Mouse (Mus musculus): ENCODE results near the gene Ins2. TPM values are rescaled to one million over a fixed set of nuclear protein-coding genes. Genes with fewer than 3 reads are reported as not detected.

Gene Ins2
- not detected for total RNA-seq (2021)
- long read RNA-seq, experiment 1: 0 reads
- long read RNA-seq, experiment 2: 0 reads

DNA sequence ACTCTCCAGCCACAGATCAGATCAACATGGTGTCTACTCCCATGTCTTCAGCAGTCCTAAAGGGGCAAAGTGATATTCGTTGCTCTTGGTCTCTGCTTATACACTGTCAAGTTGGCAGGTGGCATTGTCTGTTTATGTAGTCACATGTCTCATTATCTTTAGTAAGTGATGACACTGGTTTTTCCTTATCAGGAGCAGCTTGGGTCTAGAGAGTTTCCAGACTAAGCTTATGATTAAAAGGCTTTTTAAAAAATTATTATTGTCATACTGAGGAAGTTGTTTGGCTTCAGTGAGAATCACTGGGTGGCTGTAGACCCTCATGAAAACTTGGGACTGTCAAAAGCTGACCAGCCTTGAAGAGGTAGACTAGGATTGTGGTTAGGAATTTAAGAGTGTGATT, at the start of gene Ins2:
Gene Ins2, minus strand, starts transcription at position 101 of the 400 bp plus-strand sequence.
- intact Hi-C loops (cut with DNase I; ENCODE audit: low total_unique reads): no loop called here
- DNase-seq: no peak

DNA sequence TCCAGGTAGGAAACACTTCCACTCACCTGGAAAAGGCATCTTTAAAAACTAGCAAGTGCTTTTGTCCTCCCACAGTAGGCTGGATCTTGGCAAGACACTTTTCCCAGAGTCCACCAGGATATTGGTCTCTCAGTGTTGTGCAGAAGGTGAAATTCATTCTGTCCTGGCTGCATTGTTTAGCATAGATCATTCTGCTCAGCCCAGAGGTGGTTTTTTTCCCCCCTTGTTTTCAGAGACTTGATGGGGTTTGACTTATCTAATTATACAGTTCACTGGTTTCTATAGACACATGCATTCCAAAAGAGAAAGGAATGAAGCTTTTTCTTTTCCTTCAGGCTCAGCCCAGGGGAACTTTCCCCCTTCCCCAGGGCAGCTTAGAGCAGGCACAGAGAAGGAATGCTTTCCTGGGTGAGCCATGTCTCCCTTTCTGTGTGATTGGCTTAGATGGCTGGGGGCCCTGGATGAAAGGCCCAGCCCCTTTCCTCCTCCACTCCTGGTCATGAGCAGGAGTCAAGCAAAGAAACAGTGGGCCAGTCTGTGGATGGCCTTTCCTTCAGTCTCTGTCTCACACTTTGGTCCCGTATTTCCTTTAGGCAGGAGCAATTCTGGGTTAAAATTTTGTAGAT, 49.6 kb upstream of the Ins2 start:
- no peak for DNase-seq
- intact Hi-C loops (cut with DNase I; ENCODE audit: low total_unique reads): no loop called here

DNA sequence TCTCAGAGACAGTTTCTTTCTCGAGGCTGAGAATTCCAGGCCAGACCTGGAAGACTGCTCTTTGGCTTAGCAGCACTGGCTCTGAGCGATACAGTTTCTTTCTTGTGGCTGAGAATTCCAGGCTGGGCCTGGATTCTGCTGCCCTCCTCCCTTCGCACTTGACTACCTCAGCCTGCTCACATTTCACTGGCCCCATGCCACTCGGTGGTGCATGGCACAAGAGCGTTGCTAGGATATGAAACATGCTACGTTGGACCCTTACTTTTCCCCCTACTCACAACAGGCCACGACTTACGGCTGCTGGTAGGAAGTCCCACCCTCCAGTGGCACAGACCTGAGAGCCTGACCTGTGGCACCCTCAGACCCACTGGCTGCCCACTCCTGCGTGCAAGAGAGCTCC, 46.5 kb upstream of the Ins2 start:
- intact Hi-C loops (cut with DNase I; ENCODE audit: low total_unique reads): no loop called here
- peak; percentile 10 for DNase-seq

DNA sequence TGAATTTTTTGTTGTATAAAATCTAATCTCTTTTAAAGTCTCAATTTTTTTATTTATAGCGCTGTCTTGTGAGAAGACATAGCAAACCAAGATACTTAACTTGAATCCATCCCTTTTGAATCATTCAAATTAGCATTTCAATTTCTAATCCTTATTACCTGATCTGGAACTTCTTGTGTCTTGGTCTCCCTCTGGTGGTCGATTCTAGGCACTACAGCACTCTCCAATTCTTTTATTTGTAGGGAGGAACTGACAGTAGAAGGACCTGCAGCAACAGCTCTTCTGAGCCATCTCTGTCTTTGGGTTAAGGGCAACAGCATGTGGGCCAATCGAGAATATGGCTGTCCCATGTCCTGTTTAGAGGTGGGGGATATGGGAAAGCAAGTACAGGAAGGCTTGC, 5.4 kb downstream of the Ins2 start:
- DNase-seq: no peak
- intact Hi-C loops (cut with DNase I; ENCODE audit: low total_unique reads): no loop called here

DNA sequence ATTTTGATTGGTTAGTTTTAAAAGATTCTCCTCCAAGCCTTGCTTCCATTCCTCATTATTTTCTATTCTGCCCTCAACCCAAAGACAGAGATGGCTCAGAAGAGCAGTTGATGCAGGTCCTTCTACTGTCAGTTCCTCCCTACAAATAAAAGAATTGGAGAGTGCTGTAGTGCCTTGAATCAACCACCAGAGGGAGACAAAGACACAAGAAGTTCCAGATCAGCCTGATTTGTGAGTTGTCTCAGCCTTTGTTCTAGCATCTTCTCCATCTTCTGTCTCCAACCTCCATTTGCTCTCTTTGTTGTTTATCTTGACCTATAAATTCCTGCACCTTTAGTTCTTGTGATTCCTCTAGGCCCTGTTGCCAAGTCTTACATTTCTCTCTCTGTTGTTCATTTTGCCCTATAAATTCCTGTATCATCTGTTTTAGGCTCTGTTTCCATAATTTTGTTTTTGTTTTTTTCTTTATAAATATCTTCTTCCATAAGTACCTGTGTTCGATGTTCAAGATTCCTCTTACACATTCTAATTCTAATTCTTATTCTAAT, 6.2 kb downstream of the Ins2 start:
- DNase-seq: no peak
- intact Hi-C loops (cut with DNase I; ENCODE audit: low total_unique reads): no loop called here

DNA sequence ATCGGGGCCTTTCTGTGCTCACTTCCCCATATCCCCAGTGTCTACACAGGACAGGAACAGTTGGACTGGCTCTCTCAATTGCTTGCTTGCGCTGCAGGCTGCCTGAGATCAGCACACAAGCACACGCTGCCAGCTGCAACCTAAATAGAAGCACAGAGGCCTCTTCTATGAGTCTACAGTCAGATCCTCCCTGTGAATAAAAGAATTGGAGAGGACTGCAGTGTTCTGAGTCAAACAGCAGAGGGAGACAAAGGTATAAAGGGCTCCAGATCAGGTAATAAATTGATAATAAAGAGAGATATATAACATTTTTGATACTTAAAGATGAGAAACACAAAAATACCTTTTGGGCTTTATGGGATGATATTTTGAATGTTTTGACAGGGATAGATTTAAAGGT, 17.2 kb downstream of the Ins2 start:
- DNase-seq: no peak
- intact Hi-C loops (cut with DNase I; ENCODE audit: low total_unique reads): no loop called here

DNA sequence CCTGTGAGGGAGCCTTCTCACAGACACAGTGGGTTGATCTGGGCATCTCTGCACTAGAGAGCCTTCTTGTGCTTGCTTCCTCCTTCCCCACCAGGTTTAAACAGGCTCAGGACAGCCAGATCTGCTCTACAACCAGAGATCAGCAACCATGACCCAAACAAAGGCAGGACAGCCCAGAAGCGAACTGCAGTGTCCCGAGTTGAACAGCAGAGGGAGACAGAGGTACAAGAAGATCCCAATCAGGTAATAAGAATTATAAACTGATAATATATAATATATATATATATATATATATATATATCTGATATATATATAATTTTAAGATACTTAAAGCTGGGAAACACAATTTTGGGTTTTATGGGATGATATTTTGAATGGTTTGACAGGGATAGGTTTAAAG, 22.5 kb downstream of the Ins2 start:
- DNase-seq: peak; percentile 5
- intact Hi-C loops (cut with DNase I; ENCODE audit: low total_unique reads): no loop called here

DNA sequence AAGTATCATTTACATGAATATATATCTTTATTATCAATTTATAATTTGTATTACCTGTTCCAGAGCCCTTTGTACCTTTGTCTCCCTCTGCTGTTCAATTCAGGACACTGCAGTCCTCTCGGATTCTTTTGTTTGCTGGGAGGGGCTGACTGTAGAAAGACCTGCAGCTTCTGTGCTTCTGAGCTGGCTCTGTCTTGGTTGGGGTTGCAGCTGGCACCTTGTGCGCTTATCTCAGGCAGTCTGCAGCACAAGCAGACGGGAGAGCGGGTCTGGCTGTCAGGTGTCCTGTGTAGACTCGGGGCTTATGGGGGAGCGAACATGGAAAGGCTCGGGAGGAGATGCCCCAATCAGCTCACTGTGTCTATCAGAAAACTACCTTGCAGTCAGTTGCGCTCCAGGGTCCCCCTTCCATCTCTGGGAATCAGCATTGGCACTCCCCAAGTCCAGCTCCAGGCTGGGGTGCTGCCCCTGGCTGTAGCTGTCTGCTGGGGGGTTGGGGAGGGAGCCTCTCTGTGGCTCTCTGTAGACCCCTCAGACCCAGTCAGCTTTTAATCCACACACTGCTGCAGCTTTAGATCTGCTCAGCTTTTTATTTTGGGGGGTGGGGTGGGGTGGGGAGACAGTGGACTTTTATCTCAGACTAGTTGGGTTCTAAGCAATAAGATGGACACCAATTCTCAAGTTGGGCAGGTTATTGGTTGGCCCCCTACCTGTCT, 28.2 kb downstream of the Ins2 start:
- intact Hi-C loops (cut with DNase I; ENCODE audit: low total_unique reads): no loop called here
- peak; percentile 19 for DNase-seq

DNA sequence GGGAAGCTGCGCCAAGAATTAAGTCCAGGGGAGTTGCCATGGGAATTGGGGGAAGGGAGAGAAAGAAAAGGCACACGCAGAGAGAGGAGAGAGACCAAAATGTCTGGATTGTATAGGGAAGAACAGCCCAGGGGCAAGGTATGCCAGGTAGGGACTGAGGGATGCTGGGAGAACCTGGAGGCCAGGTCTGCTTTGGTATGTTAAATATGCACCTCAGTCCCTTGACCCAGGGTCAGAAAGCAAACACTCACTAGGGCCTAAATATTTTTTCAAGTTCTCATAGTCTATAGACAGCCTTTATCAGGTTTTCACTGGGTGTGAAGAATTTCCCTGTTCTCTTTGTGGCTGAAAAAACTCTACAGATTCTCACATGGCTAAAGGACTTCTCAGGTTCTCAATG, 36.3 kb downstream of the Ins2 start:
- DNase-seq: no peak
- intact Hi-C loops (cut with DNase I; ENCODE audit: low total_unique reads): no loop called here

DNA sequence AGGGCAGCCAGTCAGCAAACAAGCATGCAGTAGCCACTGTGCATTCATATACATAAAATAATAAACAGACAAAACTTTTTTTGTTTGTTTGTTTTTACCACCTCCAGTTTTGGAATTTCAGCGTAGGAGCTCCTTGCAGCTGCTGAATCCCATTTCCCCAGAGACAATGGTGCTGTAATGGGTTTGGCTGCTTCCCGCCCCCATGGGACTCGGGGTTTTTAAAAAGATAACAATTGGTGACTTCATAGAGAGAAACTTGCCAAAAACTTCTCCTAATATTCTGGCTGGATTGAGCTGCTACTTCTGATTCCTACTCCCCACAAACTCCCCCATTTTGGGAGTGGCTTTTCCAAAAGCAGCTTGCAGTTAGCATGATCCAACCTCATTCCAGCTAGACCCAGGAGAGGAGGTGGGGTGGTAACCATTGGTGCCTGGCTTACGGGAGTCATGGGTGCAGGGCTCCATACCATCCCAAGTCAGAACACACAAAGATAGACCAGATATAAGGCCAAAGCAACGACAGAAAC, 43.8 kb downstream of the Ins2 start:
- DNase-seq: peak; percentile 67
- intact Hi-C loops (cut with DNase I; ENCODE audit: low total_unique reads): no loop called here

DNA sequence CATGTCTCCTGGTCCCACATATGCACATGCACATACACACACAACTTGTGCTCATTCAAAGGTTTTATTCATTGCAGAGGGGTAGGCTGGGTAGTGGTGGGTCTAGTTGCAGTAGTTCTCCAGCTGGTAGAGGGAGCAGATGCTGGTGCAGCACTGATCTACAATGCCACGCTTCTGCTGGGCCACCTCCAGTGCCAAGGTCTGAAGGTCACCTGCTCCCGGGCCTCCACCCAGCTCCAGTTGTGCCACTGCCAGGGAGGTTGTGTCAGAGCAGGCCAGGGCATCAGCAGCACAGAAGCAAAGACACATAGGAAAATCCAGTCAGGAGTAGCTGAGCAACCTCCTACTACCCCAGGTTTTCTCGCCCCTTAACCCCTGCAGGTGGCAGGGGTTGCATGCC, 64.6 kb downstream of the Ins2 start:
- no peak for DNase-seq
- intact Hi-C loops (cut with DNase I; ENCODE audit: low total_unique reads): loop anchor here (5.0 to 10.0 kb wide), 2 partner anchors 141 to 344 kb away; no protein-coding TSS in a partner anchor

DNA sequence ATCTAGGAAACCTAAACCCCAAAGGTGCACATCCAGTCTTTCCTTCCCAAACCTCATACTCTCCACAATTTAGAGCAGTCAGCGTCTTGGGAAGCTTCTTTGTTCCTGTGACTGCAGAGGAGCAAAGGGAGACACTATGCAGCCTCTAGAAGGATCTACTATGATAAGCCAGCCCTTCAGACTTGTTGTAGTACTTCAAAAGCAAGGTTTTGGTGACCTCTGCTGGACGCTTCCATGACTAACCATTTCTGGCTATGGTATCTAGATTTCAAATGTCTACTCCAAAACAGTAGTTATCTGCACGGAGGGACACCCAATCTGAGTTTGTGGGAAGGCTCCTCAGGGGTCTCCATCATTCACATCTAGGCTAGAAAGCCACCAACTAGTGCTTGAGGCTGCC, 67.5 kb downstream of the Ins2 start:
- intact Hi-C loops (cut with DNase I; ENCODE audit: low total_unique reads): loop anchor here (2.0 to 10.0 kb wide), 3 partner anchors 65 to 341 kb away; no protein-coding TSS in a partner anchor
- DNase-seq: peak; percentile 59

DNA sequence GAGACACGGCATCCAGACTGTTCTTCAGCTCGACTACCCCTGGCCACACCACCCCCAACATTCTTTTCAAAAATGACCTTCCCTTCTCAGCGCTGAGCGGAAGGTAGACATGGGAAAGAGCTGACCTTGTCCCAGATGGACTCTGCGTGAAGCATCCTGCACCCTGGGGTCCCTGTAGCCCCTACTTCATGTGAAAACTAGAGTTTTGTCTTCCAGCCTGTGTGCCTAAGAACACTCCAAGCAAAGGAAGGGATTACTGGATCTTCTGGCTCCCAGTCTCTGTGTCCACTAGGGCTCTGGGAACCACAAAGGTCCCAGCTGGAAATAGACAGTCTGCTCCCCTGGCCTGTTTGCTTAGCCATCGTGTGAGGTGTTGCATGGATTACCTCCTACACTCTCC, 68.0 kb downstream of the Ins2 start:
- DNase-seq: no peak
- intact Hi-C loops (cut with DNase I; ENCODE audit: low total_unique reads): loop anchor here (2.0 to 10.0 kb wide), 3 partner anchors 64 to 340 kb away; no protein-coding TSS in a partner anchor

DNA sequence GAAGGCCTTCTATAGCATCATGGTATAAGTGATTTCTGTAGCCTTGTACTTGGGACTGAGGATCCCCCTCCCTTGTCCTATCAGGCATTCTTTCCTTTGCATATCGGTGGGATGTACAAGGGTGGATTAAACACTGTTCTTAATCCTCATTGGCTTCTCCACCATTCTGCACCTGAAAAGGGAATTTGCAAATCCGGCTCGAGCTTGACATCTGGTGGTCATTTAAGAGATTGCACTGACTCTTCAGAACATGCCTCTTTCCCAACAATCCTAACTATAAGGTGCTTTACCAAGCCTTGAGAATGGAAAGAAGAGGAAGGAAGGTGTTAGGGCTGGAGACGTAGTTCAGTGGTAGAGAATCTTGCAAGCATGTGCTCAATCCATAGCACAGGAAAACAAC, 71.1 kb downstream of the Ins2 start:
- DNase-seq: no peak
- intact Hi-C loops (cut with DNase I; ENCODE audit: low total_unique reads): loop anchor here (10.0 kb wide), 1 partner anchor 337 kb away; no protein-coding TSS in a partner anchor

DNA sequence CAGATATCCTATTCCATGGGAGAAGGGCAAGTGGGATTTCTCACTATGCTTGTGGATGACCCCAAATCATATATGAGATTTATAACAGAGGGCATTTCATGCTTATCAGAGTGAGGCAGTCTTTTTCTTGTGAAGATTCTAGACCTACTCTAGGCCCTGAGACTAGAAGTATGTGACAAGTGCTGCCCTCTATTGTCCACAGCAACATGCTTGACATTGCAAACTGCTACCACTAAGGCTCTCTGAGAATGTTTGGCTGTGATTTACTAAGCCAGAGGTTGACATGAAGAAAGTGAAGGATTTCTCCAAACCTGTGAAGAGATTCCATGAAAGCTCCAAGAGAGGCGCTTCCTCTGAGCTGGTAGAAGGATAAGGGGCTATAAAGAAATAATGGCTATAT, 72.1 kb downstream of the Ins2 start:
- intact Hi-C loops (cut with DNase I; ENCODE audit: low total_unique reads): loop anchor here (10.0 kb wide), 1 partner anchor 336 kb away; no protein-coding TSS in a partner anchor
- DNase-seq: no peak

DNA sequence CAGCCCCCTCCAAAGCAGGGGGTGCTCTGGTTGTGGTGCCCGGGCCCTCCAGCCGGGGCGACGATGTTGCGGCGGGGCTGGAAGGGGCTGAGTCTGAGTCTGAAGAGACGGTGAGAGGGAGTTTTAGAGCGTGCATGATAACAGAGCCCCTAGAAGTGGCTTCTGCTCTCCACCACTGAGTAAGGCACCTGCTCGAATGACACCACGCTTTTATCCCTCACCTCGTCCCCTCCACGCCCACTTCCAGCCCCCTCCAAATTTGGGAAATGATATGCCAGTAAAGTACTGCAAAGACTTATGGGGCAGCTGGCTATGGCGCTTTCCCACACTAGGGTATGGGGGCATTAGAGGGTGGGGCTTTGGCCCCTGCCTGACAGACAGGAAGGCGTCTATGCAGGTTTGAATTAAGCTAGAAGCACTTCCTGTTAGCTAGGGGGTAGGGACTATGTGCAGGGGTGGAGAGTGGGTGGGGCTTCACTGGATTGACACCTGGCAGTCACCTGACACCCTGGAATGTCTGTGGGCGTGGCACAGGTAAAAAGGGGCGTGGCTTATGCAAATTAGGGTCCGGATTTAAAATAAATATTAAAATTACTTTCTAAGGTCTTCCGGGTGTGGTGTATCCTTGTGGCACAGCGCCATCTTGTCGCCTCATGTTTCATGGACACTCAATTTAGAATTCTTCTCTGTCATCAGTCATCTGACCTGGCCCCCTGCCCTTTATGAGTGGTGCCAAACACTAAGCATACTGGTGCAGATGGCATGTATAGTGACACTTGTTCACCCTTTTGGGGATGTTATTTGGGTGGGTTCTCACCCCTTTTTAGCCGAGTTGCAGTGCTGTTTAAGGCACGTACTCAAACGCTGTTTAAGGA, 73.2 kb downstream of the Ins2 start, which contains the start of gene Gm49394:
Gene Gm49394, minus strand, starts transcription at position 192 of the 875 bp plus-strand sequence.
- intact Hi-C loops (cut with DNase I; ENCODE audit: low total_unique reads): loop anchor here (10.0 kb wide), 1 partner anchor 335 kb away; no protein-coding TSS in a partner anchor
- no peak for DNase-seq

DNA sequence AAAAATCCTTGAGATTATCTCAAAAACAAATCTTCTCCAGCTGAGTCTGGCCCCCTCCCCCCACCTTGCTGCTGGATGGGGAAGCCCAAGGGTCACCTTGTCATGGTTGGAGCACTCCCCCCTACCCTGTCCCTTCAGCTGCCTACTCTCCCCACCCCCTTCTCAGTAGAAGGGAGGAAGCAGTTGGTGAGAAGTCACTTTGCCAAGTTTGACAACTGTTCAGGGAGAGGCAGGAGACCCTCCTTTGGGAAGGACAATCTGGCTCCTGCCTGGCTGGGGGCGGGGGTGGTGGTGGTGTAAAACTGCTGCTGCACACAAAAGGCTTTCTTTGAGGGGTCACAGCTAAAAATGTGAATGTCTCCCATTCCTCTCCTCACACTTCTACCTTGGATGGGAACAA, 74.9 kb downstream of the Ins2 start:
- DNase-seq: no peak
- intact Hi-C loops (cut with DNase I; ENCODE audit: low total_unique reads): no loop called here

DNA sequence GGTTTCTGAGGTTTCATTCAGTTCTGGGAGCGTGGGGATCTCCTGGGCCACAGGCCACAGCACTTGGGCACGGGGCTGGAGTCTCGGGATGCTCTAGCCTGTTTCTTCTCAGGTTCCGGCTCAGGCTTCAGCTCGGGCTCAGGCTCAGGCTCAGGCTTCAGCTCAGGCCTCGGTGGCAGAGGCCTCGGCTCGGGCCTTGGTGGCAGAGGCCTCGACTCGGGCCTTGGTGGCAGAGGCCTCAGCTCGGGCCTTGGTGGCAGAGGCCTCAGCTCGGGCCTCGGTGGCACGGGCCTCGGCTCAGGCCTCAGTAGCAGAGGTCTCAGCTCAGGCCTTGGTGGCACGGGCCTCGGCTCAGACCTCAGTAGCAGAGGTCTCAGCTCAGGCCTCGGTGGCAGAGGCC, 75.7 kb downstream of the Ins2 start:
- intact Hi-C loops (cut with DNase I; ENCODE audit: low total_unique reads): no loop called here
- no peak for DNase-seq

DNA sequence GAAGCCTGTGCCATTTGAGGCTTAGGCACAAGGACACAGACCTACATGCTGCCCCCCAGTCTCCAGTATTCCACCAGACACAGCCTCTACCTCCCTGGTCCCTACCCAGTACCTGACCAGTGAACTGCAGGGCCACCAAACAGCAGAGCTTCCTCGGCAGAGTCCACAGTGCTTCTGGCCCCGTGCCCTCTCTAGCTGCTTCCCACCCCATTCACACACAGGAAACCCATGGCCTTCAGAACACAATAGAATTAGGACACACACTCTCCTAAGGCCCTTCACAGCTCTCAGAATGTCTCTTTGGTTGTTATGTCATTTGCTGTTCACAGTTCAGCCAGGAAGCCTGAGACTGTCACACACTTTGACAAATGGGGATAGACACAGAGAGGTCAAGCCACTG, 76.5 kb downstream of the Ins2 start, which contains the start of gene Igf2:
Gene Igf2, minus strand, starts transcription at position 158 of the 400 bp plus-strand sequence.
- intact Hi-C loops (cut with DNase I; ENCODE audit: low total_unique reads): no loop called here
- DNase-seq: no peak

Data from gastrocnemius, postnatal 14 days (tissue).